Mouse (Mus musculus) stomach, postnatal 0 days (tissue): ENCODE results near the gene Saysd1.

Experiments
- CTCF ChIP-seq: IDR thresholded peaks from 2 replicates; pipeline ENCODE4 v1.5.1; 2016; ENCODE audit warnings: antibody characterized with exemption, low read depth, mild to moderate bottlenecking, moderate library complexity
- EP300 ChIP-seq: optimal IDR thresholded peaks from 2 replicates; pipeline ENCODE3; 2016; ENCODE audit warnings: antibody characterized with exemption

GRCm38 (mm10) chr14:20048481-20048835 lies 89.9 kb downstream of the Saysd1 start:
- TF ChIP-seq CTCF: no peak
- TF ChIP-seq EP300: no peak
